Mouse (Mus musculus) MEL (cell line): ENCODE measurements at regions not wholly inside any gene's neighbourhood (a gene's known extent, or its start where the extent isn't known, plus 50 kb on each side); places are given as distances from the start of the nearest gene placed in this dataset.

Experiments
- DNase-seq: peaks from one replicate; pipeline ENCODE4 v3.0.0; 2011; ENCODE audit warnings: low read depth, low spot score
- H3K27ac ChIP-seq: 2 replicates; pipeline ENCODE4 v1.5.1; 2012; ENCODE audit warnings: low read depth, mild to moderate bottlenecking, control low read depth, low read length, moderate library complexity; ENCODE audit not compliant: control insufficient read depth
- H3K27me3 ChIP-seq, 2 experiments: fragments of 150-350 bp in 1 of 2; sonication (generic) in 1 of 2; 2 replicates each; pipeline ENCODE4 v1.6.1; 2012; ENCODE audit warnings: low read length in 2 of 2, mild to moderate bottlenecking in 2 of 2, improper control_type of control experiment in 1 of 2, moderate library complexity in 1 of 2; ENCODE audit not compliant: insufficient read depth in 2 of 2, control insufficient read depth in 1 of 2
- H3K36me3 ChIP-seq, 2 experiments: 2 replicates each; pipeline ENCODE4 v1.6.1; 2012 to 2014; ENCODE audit warnings: low read length in 2 of 2, improper control_type of control experiment in 1 of 2, inconsistent platforms in 1 of 2, mild to moderate bottlenecking in 1 of 2; ENCODE audit not compliant: insufficient read depth in 2 of 2, control insufficient read depth in 1 of 2
- H3K4me1 ChIP-seq, 2 experiments: fragments of 150-350 bp in 1 of 2; sonication (generic) in 1 of 2; 2 replicates each; pipeline ENCODE4 v1.6.1; 2012; ENCODE audit warnings: low read length in 2 of 2, improper control_type of control experiment in 1 of 2, mild to moderate bottlenecking in 1 of 2; ENCODE audit not compliant: insufficient read depth in 2 of 2, control insufficient read depth in 1 of 2
- H3K4me3 ChIP-seq, 2 experiments: fragments of 150-350 bp in 1 of 2; sonication (generic) in 1 of 2; 2 replicates each; pipeline ENCODE4 v1.5.1; 2012; ENCODE audit warnings: low read depth in 2 of 2, low read length in 2 of 2, mild to moderate bottlenecking in 2 of 2, moderate library complexity in 2 of 2, control low read depth in 1 of 2, improper control_type of control experiment in 1 of 2; ENCODE audit not compliant: control insufficient read depth in 1 of 2, insufficient read depth in 1 of 2
- H3K79me2 ChIP-seq: 2 replicates; pipeline ENCODE4 v1.6.1; 2012; ENCODE audit warnings: mild to moderate bottlenecking, low read length, moderate library complexity; ENCODE audit not compliant: control insufficient read depth, poor library complexity, insufficient read depth
- H3K9ac ChIP-seq: 2 replicates; pipeline ENCODE4 v1.6.1; 2012; ENCODE audit warnings: low read depth, mild to moderate bottlenecking, control low read depth, low read length, moderate library complexity; ENCODE audit not compliant: control insufficient read depth, poor library complexity, severe bottlenecking
- H3K9me3 ChIP-seq: fragments of 150-350 bp; sonication (generic); replicated peaks from 2 replicates; pipeline ENCODE4 v1.6.1; 2012; ENCODE audit warnings: mild to moderate bottlenecking, low read length, improper control_type of control experiment, moderate library complexity; ENCODE audit not compliant: insufficient read depth
- E2F4 ChIP-seq: IDR thresholded peaks from 2 replicates; pipeline ENCODE4 v1.6.1; 2011; ENCODE audit warnings: low read depth, low read length, improper control_type of control experiment, borderline replicate concordance
- ELF1 ChIP-seq: IDR thresholded peaks from 2 replicates; pipeline ENCODE4 v1.6.1; 2014; ENCODE audit warnings: low read depth, mild to moderate bottlenecking, inconsistent platforms, low read length, improper control_type of control experiment, moderate library complexity
- EP300 ChIP-seq, 2 experiments: IDR thresholded peaks; 2 replicates each; pipeline ENCODE4 v1.6.1; 2011; ENCODE audit warnings: improper control_type of control experiment in 2 of 2, low read length in 2 of 2, low read depth in 1 of 2, mild to moderate bottlenecking in 1 of 2
- GABPA ChIP-seq: IDR thresholded peaks from 2 replicates; pipeline ENCODE4 v1.6.1; 2012; ENCODE audit warnings: low read depth, mild to moderate bottlenecking, inconsistent platforms, low read length, improper control_type of control experiment, moderate library complexity
- HCFC1 ChIP-seq: IDR thresholded peaks from 2 replicates; pipeline ENCODE4 v1.6.1; 2012; ENCODE audit warnings: low read depth, mild to moderate bottlenecking, inconsistent platforms, low read length, improper control_type of control experiment, moderate library complexity
- MAFK ChIP-seq: IDR thresholded peaks from 2 replicates; pipeline ENCODE4 v1.6.1; 2011; ENCODE audit warnings: low read depth, mild to moderate bottlenecking, low read length, improper control_type of control experiment, borderline replicate concordance
- MAX ChIP-seq: IDR thresholded peaks from 2 replicates; pipeline ENCODE4 v1.6.1; 2011; ENCODE audit warnings: low read length, improper control_type of control experiment
- MEF2A ChIP-seq: IDR thresholded peaks from 2 replicates; pipeline ENCODE4 v1.6.1; 2014; ENCODE audit warnings: low read depth, mild to moderate bottlenecking, inconsistent platforms, low read length, improper control_type of control experiment; ENCODE audit not compliant: poor library complexity, insufficient replicate concordance, severe bottlenecking; ENCODE audit errors: extremely low read depth
- MXI1 ChIP-seq: IDR thresholded peaks from 2 replicates; pipeline ENCODE4 v1.6.1; 2011; ENCODE audit warnings: mild to moderate bottlenecking, low read depth, low read length, improper control_type of control experiment
- MYC ChIP-seq: IDR thresholded peaks from 2 replicates; pipeline ENCODE4 v1.6.1; 2011; ENCODE audit warnings: low read depth, mild to moderate bottlenecking, low read length, improper control_type of control experiment, moderate library complexity
- NRF1 ChIP-seq: IDR thresholded peaks from 2 replicates; pipeline ENCODE4 v1.6.1; 2014; ENCODE audit warnings: low read depth, mild to moderate bottlenecking, inconsistent platforms, low read length, improper control_type of control experiment, moderate library complexity; ENCODE audit not compliant: poor library complexity, insufficient read depth, severe bottlenecking
- POLR2A ChIP-seq, 2 experiments: IDR thresholded peaks; 2 replicates each; pipeline ENCODE4 v1.6.1; 2011 to 2012; ENCODE audit warnings: low read length in 2 of 2, mild to moderate bottlenecking in 2 of 2, control low read depth in 1 of 2, improper control_type of control experiment in 1 of 2, low read depth in 1 of 2, moderate library complexity in 1 of 2; ENCODE audit not compliant: control insufficient read depth in 1 of 2, insufficient read depth in 1 of 2, poor library complexity in 1 of 2
- POLR2AphosphoS2 ChIP-seq: IDR thresholded peaks from 2 replicates; pipeline ENCODE4 v1.6.1; 2011; ENCODE audit warnings: low read length, improper control_type of control experiment
- POLR2AphosphoS5 ChIP-seq: IDR thresholded peaks from 2 replicates; pipeline ENCODE4 v1.6.1; 2012; ENCODE audit warnings: low read depth, borderline replicate concordance, mild to moderate bottlenecking, inconsistent platforms, low read length, moderate library complexity, mixed read lengths
- RAD21 ChIP-seq: IDR thresholded peaks from 2 replicates; pipeline ENCODE4 v1.6.1; 2011; ENCODE audit warnings: mild to moderate bottlenecking, low read depth, low read length, improper control_type of control experiment
- RCOR1 ChIP-seq: IDR thresholded peaks from 2 replicates; pipeline ENCODE4 v1.6.1; 2012; ENCODE audit warnings: low read depth, mild to moderate bottlenecking, inconsistent platforms, low read length, improper control_type of control experiment
- TAL1 ChIP-seq: IDR thresholded peaks from 2 replicates; pipeline ENCODE4 v1.6.1; 2012; ENCODE audit warnings: mild to moderate bottlenecking, inconsistent platforms, low read length, moderate library complexity, mixed read lengths
- TBP ChIP-seq: IDR thresholded peaks from 2 replicates; pipeline ENCODE4 v1.8.0; 2011; ENCODE audit warnings: low read depth, low read length, improper control_type of control experiment
- TCF12 ChIP-seq: IDR thresholded peaks from 2 replicates; pipeline ENCODE4 v1.6.1; 2014; ENCODE audit warnings: low read depth, mild to moderate bottlenecking, inconsistent platforms, low read length, improper control_type of control experiment, moderate library complexity
- USF1 ChIP-seq: IDR thresholded peaks from 2 replicates; pipeline ENCODE4 v1.6.1; 2014; ENCODE audit warnings: low read depth, mild to moderate bottlenecking, inconsistent platforms, low read length, improper control_type of control experiment, moderate library complexity
- ZMIZ1 ChIP-seq: IDR thresholded peaks from 2 replicates; pipeline ENCODE4 v1.6.1; 2012; ENCODE audit warnings: low read depth, mild to moderate bottlenecking, inconsistent platforms, low read length, improper control_type of control experiment, moderate library complexity

DNA sequence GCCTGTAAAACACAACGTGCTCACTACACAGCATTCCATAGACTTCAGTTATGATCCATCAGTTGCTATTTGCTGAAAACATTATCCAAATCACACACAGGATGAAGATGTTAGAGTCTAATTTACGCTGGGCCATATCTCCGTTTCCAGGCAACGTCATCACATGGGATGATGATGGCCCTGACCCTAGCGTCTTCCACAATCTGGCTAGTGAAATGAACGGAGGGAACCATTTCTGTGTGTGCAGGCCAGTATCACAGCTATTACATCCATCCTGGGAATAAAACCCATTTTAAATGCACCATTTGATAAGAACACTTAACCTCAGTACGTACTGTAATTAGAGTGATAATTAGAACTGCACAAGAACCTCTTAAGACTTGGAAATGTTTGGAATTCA is 170.0 kb upstream of the Sox4 start:
- TF ChIP-seq NRF1 (no peak), USF1 (no peak), ZMIZ1 (no peak), RAD21 (no peak), POLR2A (IDR thresholded peaks at IDR 0.05; ENCODE audit: control insufficient read depth in 1 of 2, insufficient read depth in 1 of 2, low read depth in 1 of 2, low read length in 2 of 2, poor library complexity in 1 of 2) (no peak), ELF1 (no peak), POLR2AphosphoS2 (no peak), TAL1 (no peak), MEF2A (no peak), HCFC1 (no peak), MAX (no peak), RCOR1 (no peak), EP300 (IDR thresholded peaks at IDR 0.05; ENCODE audit: low read depth in 1 of 2, low read length in 2 of 2) (no peak), MYC (no peak), TBP (no peak), E2F4 (no peak), MXI1 (no peak), TCF12 (no peak), GABPA (no peak)
- peaks cover 0 to 3% of the 10 kb centered on the region in 2 experiments; a peak in 1 of 4 replicates for H3K36me3 ChIP-seq
- no peaks in the 10 kb centered on the region for H3K79me2 ChIP-seq
- no peak overlapping the region for H3K27ac ChIP-seq
- no peak overlapping the region for H3K9ac ChIP-seq
- H3K9me3 ChIP-seq, result no peaks in the 10 kb centered on the region
- DNase-seq, result no peak
- no peak overlapping the region for H3K4me3 ChIP-seq
- no peaks in the 10 kb centered on the region for H3K4me1 ChIP-seq
- no peaks in the 10 kb centered on the region for H3K27me3 ChIP-seq

DNA sequence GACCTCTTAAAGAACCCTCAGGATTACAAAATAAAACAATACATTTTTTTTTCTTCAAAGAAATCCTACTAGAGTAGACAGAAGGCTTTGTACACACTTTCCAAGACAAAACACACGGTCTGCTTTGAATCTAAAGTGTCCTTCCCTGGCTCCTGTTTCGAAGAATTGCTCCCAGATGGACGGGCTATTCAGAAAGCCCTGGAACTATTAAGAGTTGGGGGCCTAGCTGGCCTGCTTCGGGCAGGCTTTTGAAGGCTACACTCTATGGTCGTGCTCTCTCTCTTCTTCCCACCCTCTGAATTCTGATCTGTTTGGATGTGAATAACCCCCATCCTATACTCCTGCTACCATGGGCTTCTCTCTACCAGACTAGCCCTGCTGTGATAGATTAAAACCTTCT is 167.6 kb upstream of the Sox4 start:
- no peak for DNase-seq
- H3K4me1 ChIP-seq, result no peaks in the 10 kb centered on the region
- no peak overlapping the region for H3K27ac ChIP-seq
- no peaks in the 10 kb centered on the region for H3K27me3 ChIP-seq
- H3K9ac ChIP-seq, result no peak overlapping the region
- H3K79me2 ChIP-seq, result no peaks in the 10 kb centered on the region
- H3K9me3 ChIP-seq, result no peaks in the 10 kb centered on the region
- H3K36me3 ChIP-seq, result peaks cover 0 to 3% of the 10 kb centered on the region in 2 experiments; a peak in 1 of 4 replicates
- H3K4me3 ChIP-seq, result no peak overlapping the region
- TF ChIP-seq POLR2AphosphoS5 (no peak), ZMIZ1 (no peak), MEF2A (no peak), MAFK (no peak), GABPA (no peak)
- TF ChIP-seq, all 39 proteins: peak for 0
